Mouse (Mus musculus) testis, adult 2 months (tissue): Measurements from ENCODE around the gene Kcnip4. TPM values are rescaled to one million over a fixed set of nuclear protein-coding genes. Genes with fewer than 3 reads are reported as not detected.

Experiments
- H3K27ac ChIP-seq: fragments of 200-500 bp; 2 replicates; pipeline ENCODE4 v1.5.1; 2012; ENCODE audit warnings: low read depth, low read length; ENCODE audit not compliant: control insufficient read depth, insufficient read depth
- H3K27me3 ChIP-seq: fragments of 200-500 bp; 2 replicates; pipeline ENCODE4 v1.6.1; 2012; ENCODE audit warnings: mild to moderate bottlenecking, low read length, moderate library complexity; ENCODE audit not compliant: control insufficient read depth, insufficient read depth
- H3K36me3 ChIP-seq: fragments of 200-500 bp; 2 replicates; pipeline ENCODE4 v1.6.1; 2012; ENCODE audit warnings: mild to moderate bottlenecking, low read length; ENCODE audit not compliant: control insufficient read depth, insufficient read depth
- H3K4me1 ChIP-seq: fragments of 200-500 bp; 2 replicates; pipeline ENCODE4 v1.6.1; 2012; ENCODE audit warnings: low read length; ENCODE audit not compliant: control insufficient read depth, insufficient read depth
- H3K4me3 ChIP-seq: fragments of 200-500 bp; 2 replicates; pipeline ENCODE4 v1.5.1; 2012; ENCODE audit warnings: low read depth, mild to moderate bottlenecking, low read length, moderate library complexity, mixed read lengths; ENCODE audit not compliant: control insufficient read depth
- CTCF ChIP-seq: fragments of 200-500 bp; IDR thresholded peaks from 2 replicates; pipeline ENCODE4 v1.5.1; 2012; ENCODE audit warnings: low read depth, mild to moderate bottlenecking, inconsistent platforms, low read length, moderate library complexity; ENCODE audit not compliant: control insufficient read depth, insufficient read depth, insufficient replicate concordance
- POLR2A ChIP-seq: fragments of 200-500 bp; IDR thresholded peaks from 2 replicates; pipeline ENCODE4 v1.6.1; 2012; ENCODE audit warnings: low read depth, mild to moderate bottlenecking, inconsistent platforms, low read length, moderate library complexity; ENCODE audit not compliant: control insufficient read depth
- polyA plus RNA-seq: library from polyadenylated mRNA; depleted of rRNA; stranded (reverse); fragments of >200 nt; gene quantifications from 2 replicates; pipeline ENCODE4 v1.2.3, GENCODE M21; 2012

Kcnip4 gene
- polyA plus RNA-seq, 1 experiment = 2.2 TPM

DNA sequence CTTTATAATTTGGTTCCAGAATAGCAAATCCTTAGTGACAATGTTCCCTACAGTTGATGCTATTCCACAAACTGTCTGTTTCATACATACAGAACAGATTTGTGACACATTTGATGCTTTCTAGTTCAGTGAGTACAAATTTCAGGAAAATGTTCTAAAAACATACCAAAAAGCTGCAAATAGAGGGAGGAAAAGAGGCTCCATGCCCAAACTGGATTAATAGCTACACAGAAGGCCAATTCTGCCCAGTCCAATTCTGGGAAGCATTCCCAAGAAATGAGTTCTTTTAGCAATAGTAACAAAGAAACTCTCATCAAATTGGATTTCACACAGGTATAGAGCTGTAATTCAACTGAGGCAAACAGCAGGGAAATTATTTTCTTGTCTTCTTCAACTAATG, 806.5 kb downstream of the Kcnip4 start:
- Histone ChIP-seq H3K4me1 (no peaks in the 10 kb centered on the region), H3K27ac (no peak overlapping the region), H3K36me3 (no peaks in the 10 kb centered on the region), H3K4me3 (no peak overlapping the region), H3K27me3 (no peaks in the 10 kb centered on the region)
- TF ChIP-seq POLR2A = no peak
- TF ChIP-seq CTCF = no peak

DNA sequence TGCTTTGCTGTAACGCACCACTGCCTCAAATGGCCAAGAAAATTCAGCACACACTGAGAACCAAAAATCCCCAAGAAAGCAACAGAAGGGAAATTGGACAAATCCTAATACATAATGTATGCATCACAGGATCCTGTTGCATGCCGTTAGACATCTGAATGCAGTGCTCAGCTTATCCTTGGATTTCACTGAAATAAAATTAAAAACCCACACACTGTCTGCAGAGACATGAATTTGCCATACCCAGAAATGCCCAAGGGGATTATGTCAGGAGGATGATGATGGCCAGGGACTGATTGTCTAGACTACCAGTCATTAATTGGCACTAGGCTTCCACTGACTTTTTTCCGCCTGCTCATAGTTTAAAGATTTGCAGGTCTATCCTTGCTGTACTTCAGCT, 818.7 kb downstream of the Kcnip4 start:
- Histone ChIP-seq H3K27ac (no peak overlapping the region), H3K27me3 (no peaks in the 10 kb centered on the region), H3K4me1 (no peaks in the 10 kb centered on the region), H3K36me3 (no peaks in the 10 kb centered on the region), H3K4me3 (no peak overlapping the region)
- TF ChIP-seq POLR2A = no peak
- TF ChIP-seq CTCF = no peak

DNA sequence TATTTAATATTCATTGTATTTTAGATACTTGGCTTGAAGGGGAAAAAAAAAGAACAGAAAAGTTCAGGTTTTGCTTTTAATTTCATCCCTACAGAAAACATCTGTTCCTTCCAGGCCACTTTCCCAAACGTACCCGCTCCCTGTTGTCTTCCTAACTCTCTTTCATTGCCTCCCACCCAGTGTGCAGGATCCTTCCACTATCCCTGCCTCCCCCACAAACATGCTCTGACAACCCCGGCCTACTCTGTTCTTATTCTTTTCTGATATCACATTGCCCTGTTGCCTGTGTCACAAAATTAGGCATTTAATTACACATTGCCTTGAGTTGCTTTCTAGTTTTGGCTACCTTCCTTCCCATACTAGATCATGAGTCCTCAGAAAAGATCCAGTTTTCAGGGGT, 837.6 kb downstream of the Kcnip4 start:
- H3K4me3 ChIP-seq = no peak overlapping the region
- no peak overlapping the region for H3K27ac ChIP-seq
- no peaks in the 10 kb centered on the region for H3K27me3 ChIP-seq
- TF ChIP-seq CTCF = no peak
- no peak for TF ChIP-seq POLR2A
- H3K4me1 ChIP-seq = no peaks in the 10 kb centered on the region
- H3K36me3 ChIP-seq = no peaks in the 10 kb centered on the region

DNA sequence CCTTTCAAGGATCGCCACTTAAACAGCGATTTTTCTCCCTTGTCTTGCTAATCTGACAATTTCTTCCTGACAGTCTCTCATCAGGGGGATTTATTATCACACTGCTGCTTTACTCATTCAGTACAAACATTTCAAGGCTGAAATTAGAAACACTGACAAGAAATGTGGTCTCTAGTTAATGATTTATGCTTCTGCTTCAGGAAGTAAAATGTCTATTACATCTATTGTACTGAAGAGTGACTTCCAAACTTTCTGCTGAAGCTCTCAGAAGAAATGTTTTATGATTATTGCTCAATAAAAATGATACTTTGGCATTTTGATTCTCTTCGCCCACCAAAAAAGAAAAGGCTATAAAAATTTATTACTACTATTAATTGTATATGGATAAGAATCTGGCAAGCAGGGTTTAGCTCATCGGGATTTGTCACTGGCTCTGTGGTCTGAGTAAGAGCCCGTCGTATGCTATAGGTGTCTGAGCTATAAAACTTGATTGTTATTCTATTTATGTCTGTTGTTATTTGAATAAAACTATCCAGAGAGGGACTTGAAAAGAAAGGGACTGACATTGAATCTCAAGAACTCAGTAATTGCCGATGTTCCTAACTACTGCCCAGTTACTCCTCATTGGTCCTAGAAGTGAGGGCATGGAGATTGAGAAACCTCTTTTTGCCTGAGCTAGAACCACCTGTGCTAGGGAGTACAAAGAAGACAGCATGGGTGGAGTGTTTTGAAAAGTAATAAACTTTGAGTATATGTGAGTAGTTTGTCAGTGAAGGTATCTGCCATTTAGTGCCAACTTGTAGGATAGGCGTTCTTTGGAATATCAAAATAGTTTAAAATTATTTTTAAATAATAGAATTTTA, 844.7 kb downstream of the Kcnip4 start:
- Histone ChIP-seq H3K4me3 (no peak overlapping the region), H3K4me1 (no peaks in the 10 kb centered on the region), H3K36me3 (no peaks in the 10 kb centered on the region), H3K27ac (no peak overlapping the region), H3K27me3 (no peaks in the 10 kb centered on the region)
- TF ChIP-seq CTCF = no peak

DNA sequence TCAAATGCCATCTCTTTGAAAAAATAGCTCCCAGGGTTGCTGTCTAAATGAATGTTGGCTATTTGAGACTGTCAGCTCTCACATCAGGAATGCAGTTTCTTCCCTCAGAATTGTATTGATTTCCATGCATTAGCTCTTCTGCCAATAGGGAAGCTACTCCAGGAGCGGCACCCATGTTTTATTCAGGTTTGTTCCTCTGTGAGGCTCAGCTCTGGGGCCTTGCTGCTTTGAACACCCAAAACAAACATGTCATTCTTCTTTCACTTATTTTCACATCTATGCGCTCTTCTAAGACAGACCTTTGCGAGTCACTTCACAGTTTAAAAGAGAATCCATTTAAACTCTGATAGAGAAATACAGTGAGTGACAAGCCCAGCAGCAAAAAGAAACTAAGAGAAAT, 862.2 kb downstream of the Kcnip4 start:
- TF ChIP-seq CTCF = no peak
- no peak for TF ChIP-seq POLR2A
- Histone ChIP-seq H3K27ac (no peak overlapping the region), H3K27me3 (no peaks in the 10 kb centered on the region), H3K4me1 (no peaks in the 10 kb centered on the region), H3K4me3 (no peak overlapping the region), H3K36me3 (no peaks in the 10 kb centered on the region)

DNA sequence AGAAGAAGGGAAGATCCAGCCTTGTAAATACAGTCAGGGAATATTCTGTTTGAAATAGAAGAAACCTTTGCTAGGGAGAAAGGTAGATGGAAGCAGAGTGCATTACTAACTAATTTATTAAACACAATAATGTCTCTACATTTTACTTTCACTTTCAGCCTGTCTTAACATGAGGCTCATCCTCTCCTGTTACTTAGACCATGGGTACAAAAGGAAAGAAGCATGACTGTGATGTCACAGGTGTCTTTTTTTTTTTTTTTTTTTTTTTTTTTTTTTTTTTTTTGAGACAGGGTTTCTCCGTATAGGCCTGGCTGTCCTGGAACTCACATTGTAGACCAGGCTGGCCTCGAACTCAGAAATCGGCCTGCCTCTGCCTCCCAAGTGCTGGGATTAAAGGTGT, 864.7 kb downstream of the Kcnip4 start:
- Histone ChIP-seq H3K27me3 (no peaks in the 10 kb centered on the region), H3K27ac (no peak overlapping the region), H3K4me1 (no peaks in the 10 kb centered on the region), H3K4me3 (no peak overlapping the region), H3K36me3 (no peaks in the 10 kb centered on the region)
- TF ChIP-seq POLR2A (no peak), CTCF (no peak)

DNA sequence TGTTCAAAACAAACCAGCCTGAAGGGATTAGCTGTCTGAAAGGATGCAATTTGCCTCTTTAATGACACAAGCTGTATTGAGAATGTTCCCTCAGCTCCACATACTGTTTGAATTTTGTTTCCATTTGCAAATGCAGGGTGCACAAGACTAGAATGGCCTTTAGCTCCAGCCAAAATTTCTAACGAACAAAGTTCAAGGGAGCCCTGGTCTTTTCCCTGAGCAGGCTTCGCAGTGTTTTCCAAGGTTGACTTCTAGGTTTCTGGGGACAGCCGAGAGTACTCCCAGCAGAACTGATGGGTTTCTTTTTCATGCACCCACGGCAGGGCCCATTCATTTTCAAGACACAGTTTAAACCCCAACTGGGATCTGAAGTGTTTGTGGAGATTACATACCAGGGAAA, 874.2 kb downstream of the Kcnip4 start:
- no peak overlapping the region for H3K4me3 ChIP-seq
- no peak for TF ChIP-seq POLR2A
- no peak for TF ChIP-seq CTCF
- no peak overlapping the region for H3K27ac ChIP-seq
- no peaks in the 10 kb centered on the region for H3K4me1 ChIP-seq
- H3K36me3 ChIP-seq = no peaks in the 10 kb centered on the region
- no peaks in the 10 kb centered on the region for H3K27me3 ChIP-seq
